Mouse (Mus musculus) neural tube, embryonic 12.5 days (tissue): Measurements from ENCODE around the gene 4932414N04Rik. TPM values are rescaled to one million over a fixed set of nuclear protein-coding genes. Genes with fewer than 3 reads are reported as not detected.
A peak's percentile ranks its signal among the peaks of the same experiment; 100 is the strongest.

ENCODE experiments used
- ATAC-seq: fragments of 200-750 bp; cut with Nextera tagmentation; 2 replicates; pipeline ENCODE4 v1.8.0; 2017; ENCODE audit warnings: low read depth, mild to moderate bottlenecking, moderate TSS enrichment, moderate library complexity; ENCODE audit not compliant: low FRiP score
- H3K27ac ChIP-seq: fragments of 300-500 bp; sonication (generic); 2 replicates; pipeline ENCODE4 v1.5.1; 2016
- H3K27me3 ChIP-seq: fragments of 300-500 bp; sonication (generic); replicated peaks from 2 replicates; pipeline ENCODE4 v1.6.1; 2016; ENCODE audit warnings: mild to moderate bottlenecking
- H3K36me3 ChIP-seq: fragments of 300-500 bp; sonication (generic); 2 replicates; pipeline ENCODE4 v1.6.1; 2016; ENCODE audit warnings: mild to moderate bottlenecking
- H3K4me1 ChIP-seq: fragments of 300-500 bp; sonication (generic); 2 replicates; pipeline ENCODE4 v1.6.1; 2016
- H3K4me2 ChIP-seq: fragments of 300-500 bp; sonication (generic); replicated peaks from 2 replicates; pipeline ENCODE4 v1.6.1; 2016; ENCODE audit warnings: mild to moderate bottlenecking
- H3K4me3 ChIP-seq: fragments of 300-500 bp; sonication (generic); 2 replicates; pipeline ENCODE4 v1.5.1; 2016
- H3K9ac ChIP-seq: fragments of 300-500 bp; sonication (generic); 2 replicates; pipeline ENCODE4 v1.6.1; 2016; ENCODE audit warnings: mild to moderate bottlenecking
- H3K9me3 ChIP-seq: fragments of 300-500 bp; sonication (generic); 2 replicates; pipeline ENCODE4 v1.6.1; 2016; ENCODE audit warnings: mild to moderate bottlenecking
- WGBS: fragments of 180-500 bp; shearing (Covaris S2); methylation state at CpG from one replicate; pipeline ENCODE4 v1.1.7; 2016; 5-methylcytosine and 5-hydroxymethylcytosine counted together
- polyA plus RNA-seq: library from polyadenylated mRNA; unstranded; fragments of >200 nt; fragmentation: Nextera tagmentation; extraction: Ambion mirVana; gene quantifications from 2 replicates; pipeline ENCODE4 v1.2.1, GENCODE M21; 2016

Gene 4932414N04Rik
- polyA plus RNA-seq, 1 experiment from 2014 or later = not detected

DNA sequence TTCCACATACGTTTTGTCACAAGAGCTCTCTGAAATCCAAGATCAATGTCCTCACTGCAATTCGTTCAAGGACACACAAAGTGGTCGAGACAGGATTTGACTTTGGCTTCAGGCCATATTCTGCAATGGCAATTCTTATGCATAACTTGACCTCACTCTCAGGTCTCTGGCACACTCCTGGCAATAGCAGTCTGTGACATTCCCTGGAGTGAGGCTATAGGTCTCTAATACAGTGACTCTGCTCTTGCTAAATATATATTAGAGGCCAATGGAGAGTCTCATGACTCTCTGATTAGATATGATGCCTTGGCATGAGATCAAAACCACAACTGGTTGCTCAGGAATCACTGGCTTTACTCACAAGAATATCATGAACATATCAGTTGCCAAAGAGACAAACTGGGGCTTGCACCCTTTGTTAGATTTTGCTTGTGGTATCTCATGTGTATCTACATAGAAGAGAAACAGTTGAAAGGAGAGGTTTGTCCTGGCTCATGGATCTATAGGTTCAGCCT, 130.9 kb downstream of the 4932414N04Rik start:
- Histone ChIP-seq H3K4me3 (no peak overlapping the region), H3K9me3 (no peaks in the 10 kb centered on the region), H3K9ac (no peak overlapping the region), H3K4me1 (no peaks in the 10 kb centered on the region), H3K27me3 (no peaks in the 10 kb centered on the region), H3K36me3 (no peaks in the 10 kb centered on the region), H3K27ac (no peak overlapping the region), H3K4me2 (no peak overlapping the region)
- no peak for ATAC-seq
- WGBS = 86% methylated on average over 3 of the region's 3 CpGs

DNA sequence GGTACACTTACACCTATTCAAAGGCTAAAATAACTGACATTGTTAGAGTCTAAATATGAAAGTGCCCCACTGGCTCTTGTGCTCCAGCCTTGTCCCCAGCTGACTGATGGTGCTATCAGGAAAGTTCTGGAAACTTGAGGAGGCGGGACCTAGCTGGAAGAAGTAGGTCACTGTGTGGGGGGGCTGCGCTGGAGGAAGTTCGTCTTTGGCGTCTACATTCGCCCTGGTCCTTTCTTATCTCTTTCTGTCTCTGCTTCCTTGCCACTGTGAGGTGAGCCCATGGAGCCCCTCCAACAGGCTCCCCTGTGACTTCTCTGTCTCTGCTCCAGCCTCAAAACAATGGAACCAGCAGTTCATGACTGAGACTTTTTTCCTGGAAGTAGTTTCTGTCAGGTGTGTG, 136.0 kb downstream of the 4932414N04Rik start:
- no peak for ATAC-seq
- H3K4me3 ChIP-seq = no peak overlapping the region
- no peaks in the 10 kb centered on the region for H3K4me1 ChIP-seq
- no peak overlapping the region for H3K27ac ChIP-seq
- H3K27me3 ChIP-seq = no peaks in the 10 kb centered on the region
- no peaks in the 10 kb centered on the region for H3K36me3 ChIP-seq
- no peak overlapping the region for H3K9ac ChIP-seq
- H3K9me3 ChIP-seq = no peaks in the 10 kb centered on the region
- H3K4me2 ChIP-seq = no peak overlapping the region
- WGBS = 91% methylated on average over 5 of the region's 5 CpGs

DNA sequence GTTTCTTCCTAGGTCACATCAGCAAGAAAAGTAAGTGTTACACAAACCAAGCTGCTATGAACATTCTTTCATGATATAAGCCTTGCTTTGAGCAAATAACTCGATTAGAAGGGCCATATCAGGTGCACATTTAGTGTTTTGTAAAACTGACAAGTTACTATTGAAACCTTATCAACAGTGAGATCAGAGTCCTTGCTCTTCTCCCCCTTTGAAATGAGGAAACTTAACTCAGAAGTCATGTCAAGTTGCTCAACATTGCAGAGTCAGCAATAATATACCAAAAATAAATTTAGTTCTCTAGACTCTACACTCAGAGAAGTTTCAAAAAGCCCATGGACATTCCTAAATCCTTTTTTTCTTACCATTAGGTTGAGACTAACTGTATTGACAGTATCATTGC, 137.2 kb downstream of the 4932414N04Rik start:
- ATAC-seq = no peak
- no peaks in the 10 kb centered on the region for H3K36me3 ChIP-seq
- H3K4me3 ChIP-seq = no peak overlapping the region
- H3K9ac ChIP-seq = no peak overlapping the region
- H3K27me3 ChIP-seq = no peaks in the 10 kb centered on the region
- H3K9me3 ChIP-seq = no peaks in the 10 kb centered on the region
- 74% methylated on average over 1 of the region's 1 CpGs for WGBS
- H3K27ac ChIP-seq = no peak overlapping the region
- H3K4me2 ChIP-seq = no peak overlapping the region
- H3K4me1 ChIP-seq = no peaks in the 10 kb centered on the region

- WGBS = 91% methylated on average over 5 of the region's 5 CpGs
- ATAC-seq = no peak
- Histone ChIP-seq H3K4me3 (no peak overlapping the region), H3K9ac (no peak overlapping the region), H3K4me1 (no peaks in the 10 kb centered on the region), H3K4me2 (no peak overlapping the region), H3K36me3 (no peaks in the 10 kb centered on the region), H3K27me3 (no peaks in the 10 kb centered on the region), H3K9me3 (no peaks in the 10 kb centered on the region), H3K27ac (no peak overlapping the region)
These were observed 137.9 kb downstream of the 4932414N04Rik start for GRCm38 (mm10) chr2:68794181-68794580.

- H3K9me3 ChIP-seq = no peaks in the 10 kb centered on the region
- ATAC-seq = peak; percentile 53; the same call in 1 of the 2 replicates
- H3K9ac ChIP-seq = no peak overlapping the region
- 27% methylated on average over 9 of the region's 9 CpGs for WGBS
- H3K36me3 ChIP-seq = no peaks in the 10 kb centered on the region
- H3K4me2 ChIP-seq = no peak overlapping the region
- no peaks in the 10 kb centered on the region for H3K27me3 ChIP-seq
- H3K27ac ChIP-seq = no peak overlapping the region
- no peak overlapping the region for H3K4me3 ChIP-seq
- no peaks in the 10 kb centered on the region for H3K4me1 ChIP-seq
These were observed 138.3 kb downstream of the 4932414N04Rik start for GRCm38 (mm10) chr2:68794616-68795015.

DNA sequence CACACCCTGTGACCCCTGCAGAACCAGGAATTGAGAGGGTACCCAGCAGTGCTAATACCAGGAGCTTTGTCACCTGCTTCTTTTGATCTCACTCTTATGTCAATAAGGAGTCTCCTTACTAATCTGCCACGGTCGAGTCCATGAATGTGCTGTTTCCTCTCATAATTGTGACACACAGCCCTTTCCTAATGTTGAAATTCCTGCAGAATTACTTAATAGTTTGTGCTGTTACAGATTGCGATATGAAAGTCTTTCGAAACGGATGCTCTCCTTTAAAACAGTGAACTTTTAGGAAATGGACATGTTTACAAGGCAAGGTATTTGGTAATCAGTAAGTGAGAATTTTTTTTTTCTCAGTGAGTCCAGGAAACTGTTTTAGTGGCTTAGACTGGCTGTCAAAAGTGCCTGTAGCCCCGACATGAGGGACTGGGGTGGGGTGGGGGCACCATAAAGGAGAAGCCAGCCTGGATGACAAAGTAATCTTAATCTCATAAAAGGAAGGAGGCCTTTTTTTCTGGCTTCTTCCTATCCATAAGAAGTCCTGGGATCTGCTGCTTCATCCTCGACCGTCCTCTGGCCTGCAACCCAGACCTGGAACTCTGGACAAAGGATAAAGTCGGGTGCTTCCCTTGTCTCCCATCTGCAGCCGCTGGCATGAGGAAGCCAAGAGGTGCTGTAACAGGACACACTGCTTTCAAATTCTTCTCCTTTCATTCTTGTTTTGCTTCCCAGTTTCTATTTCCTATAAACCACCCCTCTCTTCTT, 139.9 kb downstream of the 4932414N04Rik start:
- H3K36me3 ChIP-seq = no peaks in the 10 kb centered on the region
- no peak for ATAC-seq
- 77% methylated on average over 10 of the region's 10 CpGs for whole genome bisulfite sequencing
- no peak overlapping the region for H3K4me3 ChIP-seq
- H3K9ac ChIP-seq = no peak overlapping the region
- H3K27ac ChIP-seq = no peak overlapping the region
- H3K4me2 ChIP-seq = no peak overlapping the region
- H3K4me1 ChIP-seq = no peaks in the 10 kb centered on the region
- no peaks in the 10 kb centered on the region for H3K9me3 ChIP-seq
- no peaks in the 10 kb centered on the region for H3K27me3 ChIP-seq

- no peak overlapping the region for H3K9ac ChIP-seq
- WGBS = 78% methylated on average over 4 of the region's 4 CpGs
- no peaks in the 10 kb centered on the region for H3K36me3 ChIP-seq
- no peak for ATAC-seq
- H3K4me3 ChIP-seq = no peak overlapping the region
- no peak overlapping the region for H3K4me2 ChIP-seq
- no peaks in the 10 kb centered on the region for H3K9me3 ChIP-seq
- H3K4me1 ChIP-seq = no peaks in the 10 kb centered on the region
- no peaks in the 10 kb centered on the region for H3K27me3 ChIP-seq
- no peak overlapping the region for H3K27ac ChIP-seq
These were observed 140.8 kb downstream of the 4932414N04Rik start for GRCm38 (mm10) chr2:68797106-68797505.

Other genes starting within 250 kb of the 4932414N04Rik start
- 44.1 and 46.5 TPM in 2 replicates for gene Stk39, start 184.2 kb upstream of the 4932414N04Rik start, polyA plus RNA-seq
- not detected in 2 replicates for gene 4933409G03Rik, start 74.1 kb upstream of the 4932414N04Rik start, polyA plus RNA-seq
- 66.7 and 76.8 TPM in 2 replicates for gene Cers6, start 205.0 kb downstream of the 4932414N04Rik start, polyA plus RNA-seq